Mouse (Mus musculus): ENCODE measurements around the gene I830077J02Rik. TPM values are rescaled to one million over a fixed set of nuclear protein-coding genes. Genes with fewer than 3 reads are reported as not detected.

The I830077J02Rik gene
- polyA plus RNA-seq, 1 experiment from 2014 or later: 0.62 TPM

DNA sequence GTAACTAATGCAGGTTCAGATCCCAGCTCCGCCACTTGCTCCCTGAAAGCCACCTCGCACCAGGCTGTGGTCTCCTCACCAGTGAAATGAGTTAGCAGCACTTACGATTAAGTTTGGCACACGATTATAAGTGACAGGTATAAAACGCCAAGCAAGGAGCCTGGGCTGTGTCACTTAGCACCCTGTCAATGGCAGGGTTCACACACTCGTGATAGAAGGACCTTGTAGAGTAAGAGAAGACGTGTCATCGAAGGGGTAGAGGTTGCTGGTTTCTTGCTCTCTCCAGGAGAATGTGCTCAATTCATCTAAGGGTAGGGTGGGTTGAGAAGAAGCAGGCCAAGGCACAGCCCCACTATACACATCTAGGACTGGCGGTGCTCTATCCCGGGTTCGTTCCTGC is 33.6 kb downstream of the I830077J02Rik start:
- peaks cover 13% of the 10 kb centered on the region for H3K4me1 ChIP-seq (ENCODE audit: insufficient read depth, low read length)
- no peak for ATAC-seq (ENCODE audit: low FRiP score, low TSS enrichment)
- H3K4me3 ChIP-seq (ENCODE audit: low read length): no peak overlapping the region
- H3K27me3 ChIP-seq (ENCODE audit: insufficient read depth, low read length): 0 out of 2 replicates have a peak, but pooled peaks cover 2% of the 10 kb centered on the region
- no peaks in the 10 kb centered on the region for H3K36me3 ChIP-seq (ENCODE audit: insufficient read depth, low read length)
- H3K9ac ChIP-seq (replicated peaks; ENCODE audit: low read length): no peak overlapping the region
- WGBS: 91% methylated on average over 11 of the region's 11 CpGs
- H3K27ac ChIP-seq (ENCODE audit: low read length): no peak overlapping the region
- H3K4me2 ChIP-seq (replicated peaks; ENCODE audit: low read depth, low read length): no peak overlapping the region
- H3K9me3 ChIP-seq (ENCODE audit: low read length): no peaks in the 10 kb centered on the region

GRCm38 (mm10) chr3:105898325-105898724 is 34.1 kb downstream of the I830077J02Rik start:
- H3K27me3 ChIP-seq (ENCODE audit: insufficient read depth, low read length): 0 out of 2 replicates have a peak, but pooled peaks cover 2% of the 10 kb centered on the region
- H3K4me2 ChIP-seq (replicated peaks; ENCODE audit: low read depth, low read length): no peak overlapping the region
- no peak overlapping the region for H3K9ac ChIP-seq (replicated peaks; ENCODE audit: low read length)
- H3K9me3 ChIP-seq (ENCODE audit: low read length): no peaks in the 10 kb centered on the region
- H3K4me3 ChIP-seq (ENCODE audit: low read length): no peak overlapping the region
- no peak for ATAC-seq (ENCODE audit: low FRiP score, low TSS enrichment)
- WGBS: 74% methylated on average over 2 of the region's 2 CpGs
- no peaks in the 10 kb centered on the region for H3K36me3 ChIP-seq (ENCODE audit: insufficient read depth, low read length)
- no peak overlapping the region for H3K27ac ChIP-seq (ENCODE audit: low read length)
- H3K4me1 ChIP-seq (ENCODE audit: insufficient read depth, low read length): peaks cover 19% of the 10 kb centered on the region

DNA sequence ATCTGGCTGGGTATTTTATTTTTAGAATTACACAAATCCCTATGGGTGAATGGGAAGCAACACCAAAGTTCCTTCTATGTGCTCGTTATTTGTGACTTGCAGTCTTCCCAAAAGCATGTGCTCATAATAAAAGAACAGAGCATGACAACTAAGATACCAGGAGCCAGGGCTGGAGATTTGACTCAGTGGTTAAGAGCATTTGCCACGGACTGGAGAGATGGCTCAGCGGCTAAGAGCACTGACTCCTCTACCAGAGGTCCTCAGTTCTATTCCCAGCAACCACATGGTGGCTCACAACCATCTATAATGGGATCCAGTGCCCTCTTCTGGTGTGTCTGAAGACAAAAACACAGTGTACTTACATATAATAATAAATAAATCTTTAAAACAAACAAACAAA is 35.7 kb downstream of the I830077J02Rik start:
- Histone ChIP-seq H3K9ac (replicated peaks; ENCODE audit: low read length) (no peak overlapping the region), H3K4me1 (ENCODE audit: insufficient read depth, low read length) (peaks cover 32% of the 10 kb centered on the region), H3K9me3 (ENCODE audit: low read length) (no peaks in the 10 kb centered on the region), H3K27ac (ENCODE audit: low read length) (no peak overlapping the region), H3K36me3 (ENCODE audit: insufficient read depth, low read length) (no peaks in the 10 kb centered on the region), H3K27me3 (ENCODE audit: insufficient read depth, low read length) (0 out of 2 replicates have a peak, but pooled peaks cover 2% of the 10 kb centered on the region), H3K4me3 (ENCODE audit: low read length) (no peak overlapping the region), H3K4me2 (replicated peaks; ENCODE audit: low read depth, low read length) (no peak overlapping the region)
- WGBS: 82% methylated on average over 3 of the region's 3 CpGs
- no peak for ATAC-seq (ENCODE audit: low FRiP score, low TSS enrichment)

DNA sequence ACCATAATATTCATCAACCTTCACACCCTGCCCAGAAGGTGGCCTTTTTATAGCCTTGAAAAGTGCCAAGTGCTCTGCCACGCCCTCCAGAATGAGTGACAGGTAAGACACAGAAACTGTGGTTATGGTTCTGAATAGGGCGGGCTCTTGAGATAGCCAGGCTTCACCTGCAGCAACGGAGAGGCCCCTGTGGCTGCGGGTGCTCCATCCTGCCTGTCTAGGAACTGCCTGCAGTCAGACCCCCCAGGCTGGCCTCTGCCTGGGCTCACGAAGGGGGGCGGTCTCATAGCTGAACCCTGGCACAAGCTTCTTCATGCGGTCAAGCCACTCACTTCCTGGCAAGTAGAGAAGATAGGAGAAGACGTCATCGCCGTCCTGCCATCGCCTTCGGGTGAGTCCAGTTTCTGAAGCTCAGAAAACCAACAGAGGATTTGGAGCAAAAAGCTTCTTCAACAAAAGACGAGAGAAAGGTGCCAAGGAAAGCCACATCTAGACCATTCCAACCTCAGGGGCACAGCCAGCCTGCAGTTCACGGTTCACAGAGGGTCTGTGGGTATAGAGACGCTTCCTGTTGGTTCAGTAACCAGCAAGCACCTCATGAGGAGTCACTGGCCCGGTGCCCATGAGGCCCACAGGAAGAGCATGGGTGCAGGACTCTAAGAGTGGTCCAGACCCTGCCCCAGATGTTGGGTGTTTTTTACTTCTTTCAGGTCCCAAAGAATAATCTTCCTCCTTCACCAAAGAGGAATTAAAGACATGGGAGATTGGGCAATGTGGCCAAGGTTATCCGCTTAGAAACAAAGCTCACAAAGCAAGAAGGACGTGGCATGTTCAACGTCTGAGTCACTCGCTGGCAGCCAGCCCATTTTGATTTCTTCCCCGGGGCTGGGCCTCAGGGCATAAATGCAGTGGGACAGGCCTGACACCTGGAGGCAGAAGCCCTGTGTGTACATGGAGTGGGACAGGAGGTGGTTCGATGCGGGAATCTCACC is 37.6 kb downstream of the I830077J02Rik start:
- Histone ChIP-seq H3K27ac (ENCODE audit: low read length) (peak overlapping the region; percentile 23; the same call in 1 of the 2 replicates), H3K9ac (replicated peaks; ENCODE audit: low read length) (no peak overlapping the region), H3K4me3 (ENCODE audit: low read length) (no peak overlapping the region), H3K36me3 (ENCODE audit: insufficient read depth, low read length) (no peaks in the 10 kb centered on the region), H3K4me1 (ENCODE audit: insufficient read depth, low read length) (peaks cover 38% of the 10 kb centered on the region), H3K4me2 (replicated peaks; ENCODE audit: low read depth, low read length) (no peak overlapping the region), H3K27me3 (ENCODE audit: insufficient read depth, low read length) (no peaks in the 10 kb centered on the region), H3K9me3 (ENCODE audit: low read length) (no peaks in the 10 kb centered on the region)
- WGBS: 75% methylated on average over 23 of the region's 23 CpGs
- peak; percentile 39; the same call in 1 of the 2 replicates for ATAC-seq (ENCODE audit: low FRiP score, low TSS enrichment)

GRCm38 (mm10) chr3:105893941-105894391 is 38.5 kb downstream of the I830077J02Rik start:
- peaks cover 38% of the 10 kb centered on the region for H3K4me1 ChIP-seq (ENCODE audit: insufficient read depth, low read length)
- 39% methylated on average over 6 of the region's 6 CpGs for WGBS
- H3K27me3 ChIP-seq (ENCODE audit: insufficient read depth, low read length): no peaks in the 10 kb centered on the region
- H3K36me3 ChIP-seq (ENCODE audit: insufficient read depth, low read length): no peaks in the 10 kb centered on the region
- peak overlapping the region; percentile 23; the same call in 1 of the 2 replicates for H3K27ac ChIP-seq (ENCODE audit: low read length)
- no peak overlapping the region for H3K4me3 ChIP-seq (ENCODE audit: low read length)
- H3K4me2 ChIP-seq (replicated peaks; ENCODE audit: low read depth, low read length): no peak overlapping the region
- no peaks in the 10 kb centered on the region for H3K9me3 ChIP-seq (ENCODE audit: low read length)
- peak; percentile 13; the same call in 1 of the 2 replicates for ATAC-seq (ENCODE audit: low FRiP score, low TSS enrichment)
- no peak overlapping the region for H3K9ac ChIP-seq (replicated peaks; ENCODE audit: low read length)

DNA sequence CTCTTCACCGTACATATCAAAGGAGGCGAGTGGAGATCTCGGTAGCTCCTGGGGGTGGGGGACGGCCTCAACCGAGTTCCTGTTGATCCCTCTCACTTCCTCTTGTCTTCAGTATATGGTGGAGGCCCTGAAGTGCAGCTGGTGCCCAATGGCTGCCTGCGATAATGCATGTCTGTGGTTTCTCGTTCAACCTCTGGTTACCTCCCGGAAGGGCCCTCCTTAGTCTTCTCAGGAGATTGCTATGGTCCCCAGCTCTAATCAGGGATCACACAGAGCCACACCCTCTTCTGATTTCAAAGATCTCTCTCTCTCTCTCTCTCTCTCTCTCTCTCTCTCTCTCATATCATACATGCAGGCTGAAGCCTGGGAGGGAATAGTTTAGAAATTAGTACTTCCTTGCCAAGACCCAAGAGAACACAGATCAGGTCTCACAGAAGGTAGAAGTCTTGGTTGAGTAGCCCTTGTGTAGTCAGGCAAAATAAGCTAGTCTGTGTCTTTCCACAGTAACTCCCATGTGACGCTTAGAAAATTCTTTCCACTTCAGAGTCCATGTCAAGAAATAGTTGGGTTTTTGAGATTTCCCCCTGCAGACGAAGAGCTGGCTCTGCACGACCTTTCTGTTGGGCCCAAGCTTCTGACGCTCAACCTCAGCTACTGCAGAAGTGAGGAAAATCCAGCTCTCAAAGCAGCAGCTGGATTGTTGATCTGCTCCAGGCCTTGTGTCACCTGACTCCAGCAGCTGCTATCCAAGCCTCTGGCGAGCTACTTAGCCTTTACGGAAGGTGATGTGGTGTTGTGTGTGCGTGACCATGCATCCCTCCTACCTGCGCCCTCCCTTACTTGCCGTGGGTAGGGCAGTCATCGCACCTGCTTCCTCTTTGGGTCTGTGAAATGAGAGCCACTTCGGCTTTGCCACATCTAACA is 39.6 kb downstream of the I830077J02Rik start:
- Histone ChIP-seq H3K27ac (ENCODE audit: low read length) (peak overlapping the region; percentile 6), H3K4me1 (ENCODE audit: insufficient read depth, low read length) (peaks cover 38% of the 10 kb centered on the region), H3K4me3 (ENCODE audit: low read length) (no peak overlapping the region), H3K27me3 (ENCODE audit: insufficient read depth, low read length) (no peaks in the 10 kb centered on the region), H3K4me2 (replicated peaks; ENCODE audit: low read depth, low read length) (no peak overlapping the region), H3K9me3 (ENCODE audit: low read length) (no peaks in the 10 kb centered on the region), H3K9ac (replicated peaks; ENCODE audit: low read length) (no peak overlapping the region), H3K36me3 (ENCODE audit: insufficient read depth, low read length) (no peaks in the 10 kb centered on the region)
- peak; percentile 18; the same call in 1 of the 2 replicates for ATAC-seq (ENCODE audit: low FRiP score, low TSS enrichment)
- 76% methylated on average over 19 of the region's 19 CpGs for WGBS

DNA sequence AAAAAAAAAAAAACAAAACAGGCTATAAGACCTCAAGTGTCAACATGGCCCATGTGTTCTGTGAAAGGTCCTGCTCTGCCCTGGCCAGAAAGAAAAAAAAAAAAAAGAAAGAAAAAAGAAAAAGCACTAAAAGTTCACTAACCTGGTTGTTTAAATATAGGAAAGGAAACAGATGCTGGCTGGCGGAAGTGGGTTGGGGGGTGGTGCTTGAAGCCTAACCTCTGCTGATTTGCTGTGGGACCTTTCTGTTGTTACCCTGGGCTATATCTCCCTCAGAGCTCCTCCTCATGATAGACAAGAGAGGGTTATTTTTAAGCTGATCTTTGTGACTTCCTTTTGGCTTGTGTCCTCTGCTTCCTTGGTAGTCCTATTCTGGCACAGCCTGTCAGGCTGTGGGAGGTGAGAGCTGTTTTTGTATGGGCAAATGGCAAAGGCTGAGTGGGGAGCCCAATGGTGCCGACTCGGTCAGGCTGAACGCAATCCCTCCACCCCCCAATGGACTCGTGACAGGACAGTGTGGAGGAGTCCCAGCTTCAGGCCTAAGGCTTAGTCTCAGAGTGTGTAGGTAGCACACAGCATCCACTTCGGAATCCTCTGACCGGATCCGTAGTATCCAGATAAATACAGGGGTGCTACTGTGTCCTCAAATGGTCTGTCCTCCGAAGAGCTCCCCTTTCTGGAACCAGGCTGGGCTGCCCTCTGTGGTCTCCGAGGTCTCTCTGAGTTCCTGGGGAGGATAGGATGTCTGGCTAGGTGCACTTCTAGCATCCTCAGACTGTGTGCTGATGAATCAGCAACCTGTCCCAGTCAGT is 40.5 kb downstream of the I830077J02Rik start:
- Histone ChIP-seq H3K4me1 (ENCODE audit: insufficient read depth, low read length) (peaks cover 38% of the 10 kb centered on the region), H3K9me3 (ENCODE audit: low read length) (no peaks in the 10 kb centered on the region), H3K4me3 (ENCODE audit: low read length) (no peak overlapping the region), H3K4me2 (replicated peaks; ENCODE audit: low read depth, low read length) (no peak overlapping the region), H3K27me3 (ENCODE audit: insufficient read depth, low read length) (no peaks in the 10 kb centered on the region), H3K36me3 (ENCODE audit: insufficient read depth, low read length) (no peaks in the 10 kb centered on the region), H3K9ac (replicated peaks; ENCODE audit: low read length) (no peak overlapping the region), H3K27ac (ENCODE audit: low read length) (peak overlapping the region; percentile 6)
- ATAC-seq (ENCODE audit: low FRiP score, low TSS enrichment): peak; percentile 63
- 56% methylated on average over 10 of the region's 10 CpGs for WGBS

DNA sequence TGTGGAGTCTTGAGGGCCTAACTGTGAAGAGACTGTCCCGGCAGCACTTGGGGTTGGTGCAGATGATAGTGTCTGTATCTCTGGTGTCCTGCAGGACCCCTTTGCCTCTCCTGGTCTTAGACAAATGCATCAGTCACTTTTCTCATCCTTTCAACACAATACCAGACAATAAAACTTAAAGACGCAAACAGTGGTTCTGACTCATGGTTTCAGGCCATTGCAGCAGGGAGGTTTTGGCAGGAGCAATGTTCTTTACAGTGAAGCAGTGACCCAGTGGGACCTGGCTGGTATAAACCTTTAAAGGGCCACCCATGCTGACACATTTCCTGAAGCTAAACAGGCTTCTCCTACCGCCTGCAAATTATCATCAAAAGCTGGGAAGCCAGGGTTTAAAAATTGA is 41.3 kb downstream of the I830077J02Rik start:
- ATAC-seq (ENCODE audit: low FRiP score, low TSS enrichment): no peak
- peaks cover 38% of the 10 kb centered on the region for H3K4me1 ChIP-seq (ENCODE audit: insufficient read depth, low read length)
- no peaks in the 10 kb centered on the region for H3K9me3 ChIP-seq (ENCODE audit: low read length)
- H3K27ac ChIP-seq (ENCODE audit: low read length): peak overlapping the region; percentile 3; the same call in 1 of the 2 replicates
- H3K4me3 ChIP-seq (ENCODE audit: low read length): no peak overlapping the region
- H3K27me3 ChIP-seq (ENCODE audit: insufficient read depth, low read length): no peaks in the 10 kb centered on the region
- H3K4me2 ChIP-seq (replicated peaks; ENCODE audit: low read depth, low read length): no peak overlapping the region
- H3K36me3 ChIP-seq (ENCODE audit: insufficient read depth, low read length): no peaks in the 10 kb centered on the region
- 60% methylated on average over 3 of the region's 3 CpGs for WGBS
- H3K9ac ChIP-seq (replicated peaks; ENCODE audit: low read length): no peak overlapping the region

DNA sequence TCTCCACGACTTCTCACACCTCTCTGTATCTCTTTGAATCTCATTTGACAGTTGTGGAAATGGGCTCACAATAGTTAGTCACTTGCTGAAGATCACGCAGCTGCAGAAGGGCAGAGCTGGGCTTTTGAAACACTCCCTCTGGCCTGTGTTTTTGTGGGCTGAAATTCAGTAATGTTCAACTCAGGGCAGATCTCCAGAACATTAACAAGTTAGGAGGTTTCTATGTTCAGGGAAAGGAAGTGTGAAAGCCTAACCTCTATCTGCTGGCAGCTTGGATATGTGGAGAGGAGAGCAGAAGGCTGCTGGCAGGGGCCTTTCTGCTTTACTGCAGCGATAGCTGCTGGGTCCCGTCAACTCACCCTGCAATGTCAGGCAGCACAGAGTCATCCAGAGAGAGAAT is 42.2 kb downstream of the I830077J02Rik start:
- peaks cover 37% of the 10 kb centered on the region for H3K4me1 ChIP-seq (ENCODE audit: insufficient read depth, low read length)
- WGBS: 68% methylated on average over 4 of the region's 4 CpGs
- H3K36me3 ChIP-seq (ENCODE audit: insufficient read depth, low read length): no peaks in the 10 kb centered on the region
- H3K27ac ChIP-seq (ENCODE audit: low read length): no peak overlapping the region
- no peaks in the 10 kb centered on the region for H3K27me3 ChIP-seq (ENCODE audit: insufficient read depth, low read length)
- no peak for ATAC-seq (ENCODE audit: low FRiP score, low TSS enrichment)
- no peaks in the 10 kb centered on the region for H3K9me3 ChIP-seq (ENCODE audit: low read length)
- H3K4me2 ChIP-seq (replicated peaks; ENCODE audit: low read depth, low read length): no peak overlapping the region
- H3K4me3 ChIP-seq (ENCODE audit: low read length): no peak overlapping the region
- no peak overlapping the region for H3K9ac ChIP-seq (replicated peaks; ENCODE audit: low read length)
